Mouse (Mus musculus) spleen, adult 2 months (tissue): Measurements from ENCODE around the gene Smg1.

Experiments used
- CTCF ChIP-seq: fragments of 200-500 bp; IDR thresholded peaks from 2 replicates; pipeline ENCODE4 v1.5.1; 2011; ENCODE audit warnings: mild to moderate bottlenecking, inconsistent platforms; ENCODE audit not compliant: insufficient read depth, insufficient read length, insufficient replicate concordance; ENCODE audit errors: extremely low read depth
- POLR2A ChIP-seq: fragments of 200-500 bp; IDR thresholded peaks from 2 replicates; pipeline ENCODE4 v1.6.1; 2011; ENCODE audit warnings: low read depth, low read length, inconsistent platforms

- TF ChIP-seq CTCF (no peak), POLR2A (no peak)
Measured at GRCm38 (mm10) chr7:118254460-118254859, 11.0 kb upstream of the Smg1 start.
